Mouse (Mus musculus) adrenal gland, postnatal 25 days (tissue): ENCODE measurements around the gene Kdm1b. TPM values are rescaled to one million over a fixed set of nuclear protein-coding genes. Genes with fewer than 3 reads are reported as not detected.
A peak's percentile ranks its signal among the peaks of the same experiment; 100 is the strongest.

ENCODE experiments used
- DNase-seq: peaks from one replicate; pipeline ENCODE4 v3.0.0; 2021; ENCODE audit warnings: mixed read lengths
- total RNA-seq: library from RNA; stranded (reverse); gene quantifications from 2 replicates; pipeline ENCODE4 v1.2.3, GENCODE M21; 2021

Gene Kdm1b
- total RNA-seq, 1 experiment from 2014 or later, result 11.7 TPM

DNA sequence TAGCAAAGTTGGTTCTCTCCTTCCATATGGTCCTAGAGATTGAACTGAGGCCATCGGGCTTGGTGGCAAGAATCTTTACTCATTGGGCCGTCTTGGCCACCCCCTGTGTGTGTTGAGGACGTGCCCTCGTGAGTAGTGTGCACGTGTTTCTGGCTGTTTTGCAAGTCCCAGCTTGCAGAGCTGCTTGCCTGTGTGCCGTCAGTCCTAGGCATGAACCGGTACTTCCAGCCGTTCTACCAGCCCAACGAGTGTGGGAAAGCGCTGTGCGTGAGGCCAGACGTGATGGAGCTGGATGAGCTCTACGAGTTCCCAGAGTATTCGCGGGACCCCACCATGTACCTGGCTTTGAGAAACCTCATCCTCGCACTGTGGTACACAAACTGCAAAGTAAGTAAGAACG, 19.5 kb downstream of the Kdm1b start:
- DNase-seq, result no peak

DNA sequence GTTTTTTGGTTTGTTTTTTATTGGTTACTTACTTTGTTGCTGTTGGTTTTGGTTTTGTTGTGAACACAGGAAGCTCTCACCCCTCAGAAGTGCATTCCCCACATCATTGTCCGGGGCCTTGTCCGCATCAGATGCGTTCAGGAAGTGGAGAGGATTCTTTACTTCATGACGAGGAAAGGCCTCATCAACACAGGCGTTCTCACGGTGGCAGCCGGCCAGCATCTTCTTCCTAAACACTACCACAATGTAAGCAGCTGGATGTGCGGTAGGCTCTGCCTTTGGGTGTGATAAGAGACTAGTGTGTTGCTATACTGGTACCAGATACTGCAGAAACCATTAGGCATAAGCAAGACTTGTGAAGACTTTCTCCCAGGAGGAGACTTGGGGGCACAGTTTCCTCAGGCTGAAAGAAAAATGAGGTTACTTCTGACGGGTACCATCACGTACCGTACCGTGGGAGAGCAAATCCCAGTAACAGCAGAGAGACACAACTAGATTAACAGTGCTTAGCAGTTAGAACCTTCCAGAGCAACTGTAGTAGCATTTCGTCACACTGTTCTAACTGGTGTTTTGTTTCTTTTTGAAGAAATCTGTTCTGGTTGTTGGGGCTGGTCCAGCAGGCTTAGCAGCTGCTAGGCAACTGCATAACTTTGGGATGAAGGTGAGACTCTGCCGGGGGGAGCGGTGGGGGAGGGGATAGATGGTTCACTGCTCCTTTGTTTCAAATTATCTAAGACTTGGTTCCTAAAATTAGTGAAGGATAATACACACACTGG, 20.9 kb downstream of the Kdm1b start:
- no peak for DNase-seq

DNA sequence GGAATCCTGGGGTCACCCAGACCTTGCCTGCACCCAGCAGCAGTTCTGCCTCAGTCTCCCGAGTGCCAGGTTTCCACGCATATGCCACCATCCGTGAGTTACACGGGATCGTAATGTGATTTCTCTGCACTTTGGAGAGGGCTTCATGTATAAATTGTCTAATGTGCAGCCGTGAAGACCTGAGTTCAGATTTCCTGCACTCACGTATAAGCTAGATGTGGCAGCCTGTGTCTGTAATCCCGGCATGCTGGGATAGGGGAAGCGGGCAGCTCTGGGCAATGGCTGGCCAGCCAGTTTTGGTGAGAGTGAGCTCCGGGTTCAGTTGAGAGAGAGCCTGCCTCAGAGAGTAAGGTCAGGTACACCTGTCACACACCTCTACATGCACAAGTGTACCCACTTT, 23.2 kb downstream of the Kdm1b start:
- no peak for DNase-seq

DNA sequence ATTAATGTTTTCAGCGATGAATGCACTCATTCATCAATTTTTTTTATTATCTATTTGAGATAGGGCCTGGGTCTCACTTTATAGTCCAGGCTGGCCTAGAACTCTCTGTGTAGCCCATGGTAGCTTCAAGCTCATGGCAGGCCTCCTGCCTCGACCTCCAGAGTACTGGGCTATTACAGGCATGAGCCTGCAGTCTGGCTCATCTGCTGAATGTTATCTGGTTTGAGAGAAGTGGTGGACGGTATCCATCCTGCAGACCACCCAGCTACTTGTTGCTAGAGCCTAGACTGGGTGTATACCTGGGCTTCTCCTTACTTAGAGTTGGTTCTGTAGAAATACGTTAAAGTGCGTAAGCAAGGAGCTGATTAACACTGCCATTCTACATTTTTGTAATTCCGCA, 23.7 kb downstream of the Kdm1b start:
- DNase-seq, result no peak

DNA sequence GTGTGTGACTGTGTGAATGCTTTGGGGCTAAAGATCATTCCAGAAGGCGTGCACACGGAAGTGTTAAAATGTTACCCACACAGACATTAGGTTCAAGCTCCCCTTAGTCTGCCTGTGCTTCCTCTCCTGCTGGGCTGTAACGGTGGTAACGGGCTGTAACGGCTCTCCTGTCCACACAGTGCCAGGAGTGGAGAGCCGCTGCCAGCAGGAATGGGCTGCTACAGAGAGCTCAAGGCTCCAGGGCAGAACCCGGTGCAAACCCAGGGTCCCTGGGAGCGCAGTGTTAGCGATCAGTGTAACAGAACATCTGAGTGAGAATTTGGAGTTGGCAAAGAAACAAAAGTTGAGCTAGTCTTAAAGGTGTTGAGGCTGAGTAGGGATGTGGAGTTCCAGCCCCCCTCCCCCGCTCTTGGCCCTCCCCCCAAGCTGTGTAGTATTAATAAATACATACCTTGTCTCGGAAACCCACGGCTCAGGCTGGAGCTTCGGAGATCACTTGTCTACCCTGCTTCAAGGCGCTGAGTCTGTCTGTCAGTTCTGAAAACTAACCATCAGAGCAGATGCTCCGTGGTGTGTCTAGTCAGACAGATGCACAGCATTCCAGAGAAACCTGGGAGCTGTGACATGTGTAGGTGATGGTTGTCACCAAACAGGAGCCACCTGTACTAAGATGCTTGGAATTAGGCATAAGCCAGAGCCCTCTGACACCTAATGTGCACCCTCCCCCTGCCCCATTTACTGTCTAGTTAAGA, 27.2 kb downstream of the Kdm1b start:
- DNase-seq, result no peak

DNA sequence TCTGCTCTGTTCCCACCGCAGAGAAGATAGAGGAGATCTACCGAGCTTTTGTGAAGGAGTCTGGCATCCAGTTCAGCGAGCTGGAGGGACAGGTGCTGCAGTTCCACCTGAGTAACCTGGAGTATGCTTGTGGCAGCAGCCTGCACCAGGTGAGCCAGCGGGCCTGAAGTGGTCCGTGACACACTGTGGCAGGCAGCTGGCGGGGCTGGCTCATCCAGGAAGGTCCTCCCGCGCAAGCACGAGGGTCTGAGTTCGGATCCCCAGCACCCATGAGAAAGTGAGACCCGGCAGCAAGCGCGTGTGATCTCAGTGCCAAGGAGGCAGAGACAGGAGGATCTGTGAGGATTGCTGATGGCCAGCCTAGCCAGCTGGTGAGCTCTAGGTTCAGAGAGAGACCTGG, 28.6 kb downstream of the Kdm1b start:
- no peak for DNase-seq

DNA sequence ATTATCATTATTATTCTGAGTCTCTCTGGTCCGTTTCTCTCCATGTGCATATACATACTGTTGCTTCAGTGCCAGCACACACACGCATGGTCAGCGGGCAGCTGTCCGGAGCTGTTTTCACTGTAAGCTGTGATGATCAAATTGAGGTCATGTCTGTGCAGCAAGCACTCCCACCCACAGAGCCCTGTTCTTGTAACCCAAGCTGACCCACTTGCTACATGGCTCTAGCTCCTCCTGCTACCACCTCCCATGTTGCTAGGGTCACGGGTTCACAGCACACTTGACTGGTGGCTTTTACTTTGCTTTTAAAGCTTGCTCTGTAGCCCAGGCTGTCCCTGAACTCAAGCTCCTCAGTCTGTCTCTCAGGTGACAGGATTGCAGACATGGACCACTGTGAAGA, 29.2 kb downstream of the Kdm1b start:
- DNase-seq, result no peak

DNA sequence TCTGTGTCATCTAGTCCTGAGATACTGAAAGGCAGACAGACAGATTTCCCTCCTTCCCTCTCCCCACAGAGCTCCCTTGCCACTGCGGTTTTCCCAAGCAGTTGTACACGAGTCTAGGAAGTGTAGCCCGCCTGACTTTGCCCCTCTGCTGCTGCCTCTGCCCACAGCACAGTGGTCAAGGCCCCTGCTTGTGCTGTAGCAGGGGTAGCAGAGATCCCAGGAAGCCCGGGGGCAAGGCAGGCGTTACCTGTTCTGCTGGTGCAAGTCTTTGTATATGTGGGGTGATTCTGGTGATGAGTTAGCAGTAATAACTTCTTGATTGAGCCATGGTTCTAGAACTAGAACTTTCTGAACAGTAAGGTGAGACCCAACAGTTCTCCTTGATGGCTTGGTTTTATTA, 32.9 kb downstream of the Kdm1b start:
- no peak for DNase-seq

DNA sequence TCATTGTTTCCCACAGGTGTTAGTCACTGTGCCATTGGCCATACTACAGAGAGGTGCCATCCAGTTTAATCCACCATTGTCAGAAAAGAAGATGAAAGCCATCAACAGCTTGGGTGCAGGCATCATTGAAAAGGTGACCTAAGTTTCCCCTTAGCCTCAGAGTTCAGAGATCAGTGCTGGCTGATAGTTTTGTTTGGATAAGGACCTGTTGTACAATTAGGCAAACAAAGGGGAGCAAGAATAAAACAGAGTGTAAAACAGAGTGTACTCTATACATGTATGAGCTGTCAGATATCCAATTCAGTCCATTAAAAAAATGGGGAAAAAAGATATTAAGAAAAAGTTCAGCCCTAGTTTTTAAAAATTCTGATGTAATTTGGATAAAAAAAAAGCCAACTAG, 34.1 kb downstream of the Kdm1b start:
- no peak for DNase-seq

DNA sequence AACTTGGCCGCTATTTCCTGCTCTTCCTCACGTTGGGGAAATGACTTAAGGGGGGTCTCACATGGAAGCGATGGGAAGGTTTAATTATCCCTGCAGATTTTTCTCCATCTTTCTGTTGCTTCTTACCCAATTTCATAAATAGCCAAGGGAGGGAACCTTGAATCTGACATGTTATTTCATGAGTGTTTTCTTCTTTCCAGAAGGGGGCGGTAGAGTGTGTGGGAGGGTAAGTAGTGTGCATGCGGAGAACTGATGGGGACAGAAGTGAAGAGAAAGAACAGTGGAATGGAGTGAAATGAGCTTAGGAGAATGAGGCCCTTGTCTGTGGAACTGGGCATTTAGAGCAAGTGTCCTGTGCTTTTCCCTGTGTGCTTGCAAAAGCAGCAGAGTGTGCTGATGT, 35.5 kb downstream of the Kdm1b start:
- no peak for DNase-seq

DNA sequence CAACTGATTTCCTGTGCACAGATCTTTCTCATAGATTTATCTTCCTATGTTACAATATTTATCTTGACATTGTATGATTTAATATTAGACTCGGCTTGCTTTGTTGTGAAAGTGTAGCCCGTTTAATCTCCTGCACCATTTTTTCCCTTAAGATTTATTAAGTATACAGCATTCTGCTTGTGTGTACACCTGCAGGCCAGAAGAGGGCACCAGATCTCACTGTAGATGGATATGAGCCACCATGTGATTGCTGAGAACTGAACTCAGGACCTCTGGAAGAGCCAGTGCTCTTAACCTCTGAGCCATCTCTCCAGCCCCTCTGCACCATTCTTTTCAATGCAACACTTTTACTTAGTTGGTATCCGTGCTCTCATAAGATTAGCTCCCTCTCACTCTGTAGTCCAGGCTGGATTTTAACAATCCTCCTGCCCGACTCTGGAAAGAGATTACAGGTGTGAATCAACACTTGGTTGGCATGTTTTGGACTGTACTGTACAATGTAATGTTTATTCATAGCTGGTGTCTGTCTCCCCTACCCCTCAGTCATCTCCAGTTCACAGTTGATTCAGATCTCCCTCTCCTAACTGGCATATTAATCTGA, 37.7 kb downstream of the Kdm1b start:
- DNase-seq, result no peak

DNA sequence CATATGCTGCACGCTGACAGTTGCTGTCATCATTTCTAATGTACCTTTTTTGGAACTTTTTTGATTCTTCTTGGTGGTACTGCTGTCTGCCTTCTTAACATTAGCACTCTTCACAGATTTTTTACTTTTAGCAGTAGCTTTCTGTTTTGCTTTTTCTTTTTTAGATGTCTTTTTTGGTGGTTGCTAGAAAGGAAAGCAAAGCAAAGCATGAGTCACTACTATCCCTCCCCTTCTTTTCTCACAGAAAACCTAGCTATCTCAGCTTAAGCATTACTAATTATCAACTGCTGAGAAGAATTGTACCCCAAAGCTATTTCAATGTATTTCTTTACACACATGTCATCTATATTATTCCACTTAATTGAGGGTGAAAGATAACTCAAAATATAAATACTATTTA, 45.1 kb downstream of the Kdm1b start:
- no peak for DNase-seq

DNA sequence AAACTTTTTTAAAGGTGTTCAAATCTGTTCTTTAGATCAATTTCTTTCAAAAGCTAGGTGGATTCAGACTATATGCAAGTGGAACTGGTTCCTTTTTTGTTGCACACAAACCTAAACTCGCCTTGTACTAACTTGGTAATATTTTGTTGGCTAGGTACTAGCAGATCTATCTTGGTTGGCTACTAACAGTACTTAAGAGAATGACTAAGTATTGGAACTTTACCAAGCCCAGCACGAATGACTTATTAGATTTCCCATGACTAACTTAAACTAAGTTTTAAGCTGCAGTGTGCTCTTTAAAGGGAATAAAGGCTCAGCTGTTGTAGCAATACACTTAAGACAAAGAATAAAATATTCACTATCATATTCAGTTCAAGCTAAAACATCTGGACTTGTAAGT, 46.0 kb downstream of the Kdm1b start:
- no peak for DNase-seq

DNA sequence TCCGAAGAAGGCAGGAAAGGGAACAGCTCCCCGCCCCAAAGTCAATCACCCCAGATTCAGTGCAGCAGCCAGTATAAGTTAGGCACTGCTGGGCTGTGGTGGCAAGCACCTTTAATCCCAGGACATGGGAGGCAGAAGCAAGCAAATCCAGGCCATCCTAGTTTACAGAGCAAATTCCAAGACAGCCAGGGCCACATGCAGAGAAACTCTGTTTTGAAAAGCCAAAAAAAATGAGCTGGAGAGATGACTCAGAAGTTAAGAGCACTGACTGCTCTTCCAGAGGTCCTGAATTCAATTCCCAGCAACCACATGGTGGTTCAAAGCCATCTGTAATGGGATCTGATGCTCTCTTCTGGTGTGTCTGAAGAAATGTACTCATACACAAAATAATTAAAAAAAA, 50.5 kb downstream of the Kdm1b start:
- no peak for DNase-seq

DNA sequence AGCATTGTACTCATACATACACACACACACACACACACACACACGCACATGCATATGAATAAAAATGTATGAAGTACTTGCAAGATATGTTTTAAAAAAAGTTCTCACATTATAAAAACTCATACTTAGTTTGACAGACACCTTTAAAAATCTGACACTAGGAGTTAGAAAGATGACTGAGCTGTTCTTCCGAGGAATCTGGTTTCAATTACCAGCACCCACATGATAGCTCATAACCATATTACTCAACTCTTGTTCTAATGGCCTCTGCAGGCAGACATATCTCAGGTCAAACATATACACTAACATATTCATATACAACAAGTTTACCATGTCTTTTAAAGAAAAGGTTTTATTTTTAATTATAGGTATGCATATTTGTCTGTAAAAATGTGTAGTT, 53.3 kb downstream of the Kdm1b start:
- no peak for DNase-seq

DNA sequence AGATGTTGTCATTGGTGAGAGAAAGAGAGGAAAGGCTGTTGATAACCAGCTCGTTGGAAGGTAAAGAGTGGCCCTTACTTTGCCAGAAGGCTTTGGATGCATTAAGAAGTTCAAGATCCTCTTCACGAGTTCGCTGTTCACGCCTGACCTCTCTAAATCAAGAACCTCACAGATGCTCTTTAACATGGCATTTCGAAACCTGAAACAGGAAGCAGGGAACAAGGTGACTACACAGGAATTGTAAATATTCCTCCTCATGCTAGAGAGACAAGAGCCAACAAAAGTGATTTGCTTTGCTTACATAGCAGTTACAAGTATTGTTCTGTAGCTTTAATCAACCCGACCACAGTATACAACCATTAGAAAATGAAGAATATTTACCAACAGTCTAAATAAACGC, 56.0 kb downstream of the Kdm1b start:
- no peak for DNase-seq

DNA sequence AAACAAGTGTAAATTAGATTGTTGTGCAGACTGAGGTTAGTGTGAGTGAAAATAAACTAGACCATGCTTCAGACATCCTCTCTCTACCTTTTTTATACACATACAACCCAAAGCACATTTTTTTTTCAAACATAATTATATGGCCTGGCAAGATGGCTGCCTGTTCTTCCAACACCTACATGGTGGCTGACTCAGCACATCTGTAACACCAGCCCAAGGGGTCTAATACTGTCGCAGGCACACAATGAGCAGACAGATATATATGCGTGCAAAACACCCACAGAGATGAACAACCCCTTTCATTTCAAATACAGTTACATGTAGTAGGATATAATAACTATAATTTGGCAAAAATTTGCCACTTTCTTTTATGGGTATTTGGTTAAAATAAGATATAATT, 57.3 kb downstream of the Kdm1b start:
- no peak for DNase-seq

DNA sequence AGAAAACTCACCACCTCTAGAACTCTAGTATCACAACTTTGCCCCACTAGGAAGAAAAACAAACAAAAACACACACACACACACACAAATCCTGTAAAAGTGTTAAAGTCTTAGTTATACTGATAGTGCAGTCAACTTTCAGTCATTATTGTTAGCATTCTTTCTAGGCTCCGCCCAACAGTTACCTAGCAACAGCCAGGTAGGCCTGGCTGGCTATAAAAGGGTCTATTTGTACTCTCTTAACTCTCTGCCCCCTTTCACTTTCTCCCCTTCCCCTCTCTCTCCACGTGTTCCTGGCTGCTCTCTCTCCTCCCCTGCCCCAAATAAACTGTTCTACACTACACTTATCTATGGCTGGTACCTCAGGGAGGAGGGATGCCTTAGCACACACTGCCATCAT, 60.8 kb downstream of the Kdm1b start:
- DNase-seq, result no peak

DNA sequence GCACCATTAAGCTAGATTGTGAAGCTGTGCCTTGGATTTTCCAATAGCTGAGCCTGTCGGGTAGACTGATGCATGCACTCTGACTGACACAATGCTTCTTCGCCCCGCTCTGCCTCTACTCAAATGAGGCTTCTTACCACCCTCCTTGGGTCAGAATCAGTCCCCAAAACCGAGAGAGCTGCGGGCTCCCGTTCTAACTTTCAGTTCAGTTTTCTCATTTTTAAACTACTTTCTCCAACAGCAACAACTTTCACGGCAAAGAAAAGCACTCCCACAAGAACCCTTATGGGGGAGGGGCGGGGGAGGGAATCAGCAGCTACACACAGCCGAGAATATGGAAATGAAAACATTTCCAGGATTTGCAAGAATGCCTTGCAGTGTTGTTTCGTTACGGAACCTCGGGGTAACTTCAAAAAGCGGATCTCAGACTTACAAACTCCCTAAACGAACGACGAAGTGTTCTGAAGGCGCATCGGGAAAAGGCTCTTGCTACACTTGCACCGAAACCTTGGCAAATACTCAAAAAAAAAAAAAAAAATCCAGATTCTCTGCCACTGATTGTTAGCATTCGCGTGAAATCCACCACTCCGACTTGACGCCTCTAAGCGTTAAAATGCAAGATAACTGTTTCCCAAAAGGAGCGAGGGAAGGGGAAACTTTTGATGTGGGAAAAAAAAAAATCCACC, 61.7 kb downstream of the Kdm1b start:
- DNase-seq, result peak; percentile 12

DNA sequence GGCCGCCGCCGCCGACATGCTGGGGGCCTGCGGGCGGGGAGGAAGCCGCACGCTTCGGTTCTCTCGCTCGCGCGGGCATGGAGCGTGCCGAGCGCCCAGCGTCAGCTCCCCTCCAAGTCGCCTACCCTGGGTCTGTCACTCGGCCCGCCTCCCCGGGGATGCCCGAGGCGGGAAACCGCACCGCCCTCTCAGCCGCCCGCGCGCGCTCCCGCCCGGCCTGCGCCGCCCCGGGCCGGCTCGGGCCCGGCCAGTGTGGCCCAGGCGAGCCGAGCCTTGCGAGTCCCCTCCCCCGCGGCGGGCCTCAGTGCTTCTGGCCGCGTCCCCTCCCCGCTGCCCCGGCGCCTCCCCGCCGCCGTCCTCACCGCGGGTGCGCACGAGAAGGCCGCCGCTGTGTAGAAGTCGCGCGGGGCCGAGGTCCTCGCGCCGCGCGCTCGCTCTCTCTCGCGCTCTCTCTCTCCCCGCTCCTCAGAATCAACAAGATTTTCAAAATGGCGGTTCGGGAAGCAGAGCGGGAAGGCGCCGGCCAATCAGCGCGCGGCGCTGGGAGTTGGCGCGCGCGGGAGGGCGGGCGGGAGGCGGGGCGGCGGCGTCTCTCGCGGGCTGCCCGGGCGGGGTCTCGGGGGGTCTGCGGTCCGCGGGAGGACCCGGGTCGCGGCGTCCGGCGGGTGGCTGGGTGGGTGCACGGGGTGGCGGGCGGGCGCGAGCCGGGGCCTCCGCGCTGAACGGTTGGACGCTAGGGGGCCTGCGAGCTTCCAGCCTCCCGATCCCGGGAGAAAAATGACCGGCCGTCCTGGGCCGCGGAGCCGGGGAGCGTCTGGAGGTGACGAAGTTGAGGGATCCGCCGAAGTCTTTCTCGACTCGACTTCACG, 62.6 kb downstream of the Kdm1b start, which contains the start of gene Dek:
Dek (minus strand) TSS at position 491 of the 869 bp plus-strand sequence.
- peak; percentile 83 for DNase-seq

DNA sequence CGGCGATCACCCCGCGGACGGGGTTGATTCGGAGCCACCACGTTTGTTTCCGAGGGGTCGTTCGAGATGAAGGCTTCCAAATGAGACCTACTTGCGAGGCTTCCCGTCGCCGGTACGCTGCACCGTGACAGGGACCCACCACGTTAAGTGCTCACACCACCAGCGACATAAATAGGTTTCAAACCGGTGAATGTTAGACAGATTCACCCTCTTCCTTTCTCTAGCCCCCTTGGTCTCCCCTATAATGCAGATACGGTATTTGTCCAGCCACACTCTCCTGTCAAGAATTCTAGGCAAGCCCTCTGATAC, 63.2 kb downstream of the Kdm1b start:
- DNase-seq, result no peak

DNA sequence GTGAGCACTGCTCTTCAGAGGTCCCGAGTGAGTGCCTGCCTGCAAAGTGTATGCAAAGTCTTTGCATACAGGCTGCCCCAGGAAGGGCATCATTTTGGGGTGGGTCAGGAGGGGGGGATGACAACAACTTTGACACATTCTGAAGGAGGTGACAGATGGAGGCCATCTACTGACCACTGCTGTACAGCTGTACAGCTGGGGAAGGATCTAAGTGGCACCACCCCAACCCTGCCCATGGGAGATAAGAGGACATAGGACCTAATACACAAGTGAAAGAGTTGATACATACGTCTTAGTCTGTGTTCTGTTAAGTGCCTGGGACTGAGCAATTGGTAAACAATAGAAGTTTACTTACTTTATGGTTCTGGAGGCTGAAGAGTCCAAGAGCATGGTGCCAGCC, 65.9 kb downstream of the Kdm1b start:
- DNase-seq, result no peak
